Mouse (Mus musculus) bone marrow, adult 2 months (tissue): ENCODE data around the gene Fam234a.

Experiments
- CTCF ChIP-seq: fragments of 200-500 bp; IDR thresholded peaks from 2 replicates; pipeline ENCODE4 v1.5.1; 2011; ENCODE audit warnings: low read length, control low read depth; ENCODE audit not compliant: control insufficient read depth, insufficient read depth
- POLR2A ChIP-seq: fragments of 200-500 bp; IDR thresholded peaks from 2 replicates; pipeline ENCODE4 v1.6.1; 2011; ENCODE audit warnings: low read depth, mild to moderate bottlenecking, control low read depth, low read length, borderline replicate concordance; ENCODE audit not compliant: control insufficient read depth

DNA sequence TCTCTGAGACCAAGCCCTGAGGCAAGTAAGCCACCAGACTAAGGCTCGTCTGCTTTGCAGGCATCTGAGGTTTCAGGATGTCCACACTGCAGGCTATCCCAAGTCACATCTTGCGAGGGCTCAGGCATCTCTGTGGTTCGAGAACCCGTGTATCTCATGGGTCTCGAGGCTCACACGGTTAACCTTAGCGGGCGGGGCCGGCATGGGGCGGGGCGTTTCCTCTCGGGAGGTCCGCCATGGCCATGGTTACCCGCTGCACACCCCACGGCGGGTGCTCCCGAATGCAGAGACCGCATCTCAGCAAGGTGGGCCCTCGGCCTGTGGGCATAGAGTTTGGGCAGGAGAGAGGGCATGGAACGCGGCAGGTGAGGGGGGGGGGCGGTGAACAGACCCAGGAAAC, 41.3 kb downstream of the Fam234a start, which contains the start of gene Rgs11:
- TF ChIP-seq CTCF (no peak), POLR2A (no peak)
